Comparison of ENCODE assay signal across 24 mouse cellular contexts in the genomic region with DNA sequence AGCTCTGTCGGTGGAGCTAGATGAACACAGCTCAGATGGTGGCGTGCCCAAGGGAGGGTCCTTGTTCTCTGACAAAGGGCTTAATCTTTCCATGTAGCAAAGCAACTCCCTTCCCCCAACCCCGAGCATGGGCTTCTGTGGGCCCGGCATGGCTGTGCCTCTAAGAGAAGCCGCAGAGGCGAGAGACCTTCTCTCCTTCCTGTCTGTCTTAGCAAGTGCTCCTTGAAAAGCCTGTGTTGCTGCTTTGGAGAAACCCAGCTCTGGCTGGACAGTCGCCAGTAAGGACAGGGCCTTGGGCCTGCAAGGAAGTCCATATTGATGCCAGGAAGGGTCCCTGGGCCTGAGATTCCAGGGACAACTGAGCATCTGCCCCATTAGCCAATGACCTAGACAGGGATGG. TPM values are rescaled to one million over a fixed set of nuclear protein-coding genes. Genes with fewer than 3 reads are reported as not detected.
DNase-seq lines count a peak whose midpoint lies in the region; ATAC-seq and TF ChIP-seq lines count a peak whose summit lies in the region.
"Had no signal": no experiment of that assay in that cellular context is flagged by ENCODE, and none has a peak within 500 bp of the region (broad histone marks: within the 10 kb centered on the region; RNA-seq: fewer than 3 reads in every experiment).

No protein-coding gene starts in this region.

- H3K4me1 ChIP-seq in cerebellum, adult 2 months (ENCODE audit: control insufficient read depth, insufficient read depth, low read length) = peaks cover 59% of the 10 kb centered on the region
- H3K4me1 ChIP-seq: forebrain, embryonic 15.5 days; heart, embryonic 15.5 days; neural tube, embryonic 12.5 days had no signal

- DNase-seq in cerebellum, adult 2 months = peak; percentile 42 to 48
- DNase-seq in left cerebral cortex, postnatal 4 days = peak; percentile 39
- DNase-seq in left cerebral cortex, postnatal 25 days (ENCODE audit: low spot score in 2 of 2) = no peak
- DNase-seq in cerebellum, adult 9-10 months = peak; percentile 59
- DNase-seq in cerebellum, postnatal 25 days = peak; percentile 62 to 64
- DNase-seq in layer of hippocampus, adult 18-20 months (ENCODE audit: low spot score in 2 of 2) = no peak
- DNase-seq: adrenal gland, postnatal 14 days; gastrocnemius, adult 2 months; kidney, adult 18-20 months; liver; lung, adult 2 months; lung, postnatal 10 days had no signal

- TF ChIP-seq CTCF in cerebellum, adult 2 months (IDR thresholded peaks at IDR 0.05; ENCODE audit: borderline replicate concordance, insufficient read depth, low read depth, low read length) = no peak

- WGBS in cerebellum, adult 2 months = 60% methylated on average over 7 of the region's 7 CpGs

- H3K4me3 ChIP-seq in cerebellum, adult 2 months (replicated peaks; ENCODE audit: insufficient read depth, low read depth, low read length) = no peak overlapping the region
- H3K4me3 ChIP-seq: forebrain, embryonic 15.5 days; gastrocnemius, adult 2 months; heart, embryonic 15.5 days; kidney, embryonic 15.5 days; layer of hippocampus, adult 2 months; myocyte; neural tube, embryonic 12.5 days had no signal

- peak overlapping the region; percentile 89 for H3K27ac ChIP-seq in cerebellum, adult 2 months (ENCODE audit: insufficient read depth, low read length)
- H3K27ac ChIP-seq: forebrain, embryonic 15.5 days; gastrocnemius, adult 2 months; heart, embryonic 15.5 days; kidney, embryonic 15.5 days; layer of hippocampus, adult 2 months; liver, embryonic 14.5 days; macrophage; neural tube, embryonic 12.5 days had no signal

- H3K27me3 ChIP-seq in cerebellum, adult 2 months (ENCODE audit: control insufficient read depth, insufficient read depth, low read length) = no peaks in the 10 kb centered on the region
- H3K27me3 ChIP-seq: forebrain, embryonic 15.5 days; kidney, embryonic 15.5 days; neural tube, embryonic 12.5 days had no signal

- intact Hi-C loops in left cerebral cortex, postnatal 4 days (cut with DNase I) = loop anchor here (10.0 kb wide), 1 partner anchor 300 kb away; no protein-coding TSS in a partner anchor
- intact Hi-C loops in left cerebral cortex, postnatal 25 days (cut with DNase I) = no loop called here

- no peak for TF ChIP-seq POLR2A in cerebellum, adult 2 months (IDR thresholded peaks at IDR 0.05; ENCODE audit: borderline replicate concordance, insufficient read depth, low read length)

- ATAC-seq in cerebellum, adult (ENCODE audit: insufficient number of reproducible peaks, low FRiP score, low TSS enrichment) = no peak
- ATAC-seq: forebrain, embryonic 15.5 days; hindbrain, embryonic 16.5 days; midbrain, embryonic 16.5 days had no signal

RNA-seq across cellular contexts. Expression of gene Exo5, which starts 29.6 kb away (rescaled TPM):
- polyA plus RNA-seq in cerebellum, adult 2 months (2012; rRNA removed) = 9.4 and 10.1 TPM in 2 replicates
- 10 to 100 TPM; 20.3 to 23.0 TPM for total RNA-seq in left cerebral cortex, postnatal 4 days (2021)
- 10 to 100 TPM; 10.1 to 13.3 TPM for total RNA-seq in left cerebral cortex, postnatal 25 days (2021)
- total RNA-seq in layer of hippocampus, adult 18-20 months (2021) = 10 to 100 TPM; 10.1 to 11.8 TPM

RNA-seq across cellular contexts. Expression of gene Rims3, which starts 40.6 kb away (rescaled TPM):
- polyA plus RNA-seq in cerebellum, adult 2 months (2012; rRNA removed) = 104 and 118 TPM in 2 replicates
- 10 to 100 TPM; 74.4 to 75.8 TPM for total RNA-seq in left cerebral cortex, postnatal 4 days (2021)
- 100 to 1,000 TPM in 1 of 2 experiments, 10 to 100 TPM in 1; 94.9 to 115 TPM for total RNA-seq in left cerebral cortex, postnatal 25 days (2021)
- 10 to 100 TPM; 32.7 to 33.3 TPM for total RNA-seq in layer of hippocampus, adult 18-20 months (2021)
- total RNA-seq: megakaryocyte-erythroid progenitor cell, adult 5-6 weeks had no signal

RNA-seq across cellular contexts. Expression of gene Zfp69, which starts 56.3 kb away (rescaled TPM):
- polyA plus RNA-seq in cerebellum, adult 2 months (2012; rRNA removed) = 1.9 and 3.1 TPM in 2 replicates
- total RNA-seq in left cerebral cortex, postnatal 4 days (2021) = 1 to 10 TPM; 4.0 to 4.1 TPM
- 1 to 10 TPM; 1.1 to 1.6 TPM for total RNA-seq in left cerebral cortex, postnatal 25 days (2021)
- 1 to 10 TPM; 1.5 to 1.9 TPM for total RNA-seq in layer of hippocampus, adult 18-20 months (2021)

Comparison
In these comparisons a context has a peak if more than half of its experiments do, and no peak if none do; other contexts are left out.
1. DNase-seq: peak in cerebellum, adult 2 months (2 of 2), left cerebral cortex, postnatal 4 days (single experiment), cerebellum, adult 9-10 months (single experiment) and cerebellum, postnatal 25 days (2 of 2); none in left cerebral cortex, postnatal 25 days (0 of 2) and layer of hippocampus, adult 18-20 months (0 of 2).